Mouse (Mus musculus) CH12.LX (cell line): ENCODE measurements around the gene Slc15a3.

Experiments
- CHD2 ChIP-seq: IDR thresholded peaks from 2 replicates; pipeline ENCODE4 v1.6.1; 2011; ENCODE audit warnings: low read length, improper control_type of control experiment
- CTCF ChIP-seq, 2 experiments: IDR thresholded peaks in 1 of 2; conservative IDR thresholded peaks in 1 of 2; 2 replicates each; pipeline ENCODE4 v1.5.1; 2011 to 2012; ENCODE audit warnings: low read depth in 2 of 2, low read length in 2 of 2, improper control_type of control experiment in 1 of 2, inconsistent platforms in 1 of 2, mild to moderate bottlenecking in 1 of 2, moderate library complexity in 1 of 2
- POLR2A ChIP-seq: IDR thresholded peaks from 2 replicates; pipeline ENCODE4 v1.6.1; 2011; ENCODE audit warnings: low read depth, mild to moderate bottlenecking, improper control_type of control experiment, low read length
- RCOR1 ChIP-seq: conservative IDR thresholded peaks from 2 replicates; pipeline ENCODE4 v1.6.1; 2012; ENCODE audit warnings: low read depth, mild to moderate bottlenecking, inconsistent platforms, low read length, improper control_type of control experiment
- USF1 ChIP-seq: IDR thresholded peaks from 2 replicates; pipeline ENCODE4 v1.6.1; 2014; ENCODE audit warnings: low read depth, mild to moderate bottlenecking, inconsistent platforms, low read length, improper control_type of control experiment
- ZKSCAN1 ChIP-seq: IDR thresholded peaks from 2 replicates; pipeline ENCODE4 v1.6.1; 2012; ENCODE audit warnings: low read depth, inconsistent platforms, low read length, improper control_type of control experiment, borderline replicate concordance

GRCm38 (mm10) chr19:10816462-10816861, 23.1 kb upstream of the Slc15a3 start:
- TF ChIP-seq POLR2A (no peak), CHD2 (no peak), CTCF (conservative IDR thresholded peaks at IDR 0.05 in 1 of 2, IDR thresholded peaks at IDR 0.05 in 1 of 2; ENCODE audit: low read depth in 2 of 2, low read length in 2 of 2) (no peak), RCOR1 (no peak), ZKSCAN1 (no peak), USF1 (no peak)
